Mouse (Mus musculus) liver, embryonic 13.5 days (tissue): ENCODE measurements around the gene 1700016H13Rik. TPM values are rescaled to one million over a fixed set of nuclear protein-coding genes. Genes with fewer than 3 reads are reported as not detected.

ENCODE experiments used
- ATAC-seq: fragments of 200-750 bp; cut with Nextera tagmentation; 2 replicates; pipeline ENCODE4 v1.8.0; 2017; ENCODE audit warnings: low read depth, mild to moderate bottlenecking, moderate number of reproducible peaks, moderate library complexity
- DNase-seq: peaks from one replicate; pipeline ENCODE4 v3.0.0; 2022
- H3K27ac ChIP-seq: fragments of 300-500 bp; sonication (generic); 2 replicates; pipeline ENCODE4 v1.5.1; 2015; ENCODE audit warnings: moderate library complexity, mild to moderate bottlenecking, inconsistent platforms
- H3K27me3 ChIP-seq: fragments of 300-500 bp; sonication (generic); 2 replicates; pipeline ENCODE4 v1.6.1; 2015; ENCODE audit warnings: mild to moderate bottlenecking, inconsistent platforms
- H3K36me3 ChIP-seq: fragments of 300-500 bp; sonication (generic); 2 replicates; pipeline ENCODE4 v1.6.1; 2015; ENCODE audit warnings: mild to moderate bottlenecking, inconsistent platforms
- H3K4me1 ChIP-seq: fragments of 300-500 bp; sonication (generic); replicated peaks from 2 replicates; pipeline ENCODE4 v1.6.1; 2015; ENCODE audit warnings: inconsistent platforms
- H3K4me2 ChIP-seq: fragments of 300-500 bp; sonication (generic); 2 replicates; pipeline ENCODE4 v1.6.1; 2015; ENCODE audit warnings: inconsistent platforms, mild to moderate bottlenecking, moderate library complexity
- H3K4me3 ChIP-seq: fragments of 300-500 bp; sonication (generic); replicated peaks from 2 replicates; pipeline ENCODE4 v1.5.1; 2015; ENCODE audit warnings: mild to moderate bottlenecking, inconsistent platforms
- H3K9ac ChIP-seq: fragments of 300-500 bp; sonication (generic); 2 replicates; pipeline ENCODE4 v1.6.1; 2015; ENCODE audit warnings: mild to moderate bottlenecking, inconsistent platforms
- H3K9me3 ChIP-seq: fragments of 300-500 bp; sonication (generic); replicated peaks from 2 replicates; pipeline ENCODE4 v1.6.1; 2016; ENCODE audit warnings: inconsistent platforms
- WGBS: fragments of 180-500 bp; shearing (Covaris S2); methylation state at CpG from one replicate; pipeline ENCODE4 v1.1.7; 2015; ENCODE audit not compliant: insufficient replicate concordance; 5-methylcytosine and 5-hydroxymethylcytosine counted together
- polyA plus RNA-seq: library from polyadenylated mRNA; unstranded; fragments of >200 nt; fragmentation: Nextera tagmentation; extraction: Ambion mirVana; gene quantifications from 2 replicates; pipeline ENCODE4 v1.2.1, GENCODE M21; 2015

1700016H13Rik gene
- 0.09 TPM in 2 replicates for polyA plus RNA-seq

GRCm38 (mm10) chr5:103655346-103656118, at the start of gene 1700016H13Rik:
Gene 1700016H13Rik, minus strand, starts transcription at chr5:103656010.
- WGBS = 1% methylated on average over 54 of the region's 56 CpGs
- H3K4me1 ChIP-seq = peaks cover 9% of the 10 kb centered on the region
- peak within 1 kb of the TSS; percentile 61 for H3K9ac ChIP-seq
- peak within 1 kb of the TSS; percentile 62 for H3K4me3 ChIP-seq
- H3K36me3 ChIP-seq = no peaks in the 10 kb centered on the region
- DNase-seq (peak; percentile 59), ATAC-seq (peak; percentile 83)
- peak within 1 kb of the TSS; percentile 88 for H3K4me2 ChIP-seq
- no peak within 1 kb of the TSS for H3K27ac ChIP-seq
- H3K9me3 ChIP-seq = no peaks in the 10 kb centered on the region
- peaks cover 5% of the 10 kb centered on the region; the same call in 1 of the 2 replicates for H3K27me3 ChIP-seq

GRCm38 (mm10) chr5:103705331-103705730, 49.5 kb upstream of the 1700016H13Rik start:
- ATAC-seq (no peak), DNase-seq (no peak)
- Histone ChIP-seq H3K4me2 (no peak overlapping the region), H3K9ac (no peak overlapping the region), H3K27me3 (peaks cover 8% of the 10 kb centered on the region; the same call in 1 of the 2 replicates), H3K36me3 (no peaks in the 10 kb centered on the region), H3K9me3 (no peaks in the 10 kb centered on the region), H3K27ac (no peak overlapping the region), H3K4me3 (no peak overlapping the region), H3K4me1 (peaks cover 11% of the 10 kb centered on the region)
- WGBS = 81% methylated on average over 4 of the region's 4 CpGs

GRCm38 (mm10) chr5:103702527-103702926, 46.7 kb upstream of the 1700016H13Rik start:
- no peak overlapping the region for H3K4me2 ChIP-seq
- no peak for ATAC-seq
- no peaks in the 10 kb centered on the region; the same call in 1 of the 2 replicates for H3K4me1 ChIP-seq
- WGBS = 36% methylated on average over 6 of the region's 6 CpGs
- H3K27ac ChIP-seq = no peak overlapping the region
- H3K9me3 ChIP-seq = no peaks in the 10 kb centered on the region
- peaks cover 18% of the 10 kb centered on the region for H3K27me3 ChIP-seq
- DNase-seq = no peak
- H3K4me3 ChIP-seq = no peak overlapping the region
- H3K9ac ChIP-seq = no peak overlapping the region
- H3K36me3 ChIP-seq = no peaks in the 10 kb centered on the region

GRCm38 (mm10) chr5:103701466-103701865, 45.7 kb upstream of the 1700016H13Rik start:
- Histone ChIP-seq H3K9ac (no peak overlapping the region), H3K4me3 (no peak overlapping the region), H3K4me1 (no peaks in the 10 kb centered on the region; the same call in 1 of the 2 replicates), H3K27ac (no peak overlapping the region), H3K36me3 (no peaks in the 10 kb centered on the region), H3K9me3 (no peaks in the 10 kb centered on the region), H3K4me2 (no peak overlapping the region), H3K27me3 (peaks cover 27% of the 10 kb centered on the region)
- ATAC-seq (no peak), DNase-seq (no peak)
- 60% methylated on average over 3 of the region's 3 CpGs for WGBS

- DNase-seq (no peak), ATAC-seq (no peak)
- Histone ChIP-seq H3K4me2 (no peak overlapping the region), H3K4me1 (no peaks in the 10 kb centered on the region), H3K27me3 (peaks cover 33% of the 10 kb centered on the region), H3K36me3 (no peaks in the 10 kb centered on the region), H3K9me3 (no peaks in the 10 kb centered on the region), H3K4me3 (no peak overlapping the region), H3K9ac (no peak overlapping the region), H3K27ac (no peak overlapping the region)
- 62% methylated on average over 2 of the region's 2 CpGs for WGBS
These were observed 44.9 kb upstream of the 1700016H13Rik start for GRCm38 (mm10) chr5:103700661-103701060.

GRCm38 (mm10) chr5:103699537-103699936, 43.7 kb upstream of the 1700016H13Rik start:
- H3K9me3 ChIP-seq = no peaks in the 10 kb centered on the region
- no peak overlapping the region for H3K4me2 ChIP-seq
- H3K4me1 ChIP-seq = no peaks in the 10 kb centered on the region
- H3K36me3 ChIP-seq = no peaks in the 10 kb centered on the region
- DNase-seq (no peak), ATAC-seq (no peak)
- H3K9ac ChIP-seq = no peak overlapping the region
- no peak overlapping the region for H3K4me3 ChIP-seq
- H3K27ac ChIP-seq = no peak overlapping the region
- WGBS = 45% methylated on average over 4 of the region's 4 CpGs
- peaks cover 44% of the 10 kb centered on the region for H3K27me3 ChIP-seq

- WGBS = 62% methylated on average over 4 of the region's 4 CpGs
- ATAC-seq (no peak), DNase-seq (no peak)
- peaks cover 3% of the 10 kb centered on the region for H3K4me1 ChIP-seq
- H3K27ac ChIP-seq = no peak overlapping the region
- H3K4me3 ChIP-seq = no peak overlapping the region
- no peak overlapping the region for H3K4me2 ChIP-seq
- no peaks in the 10 kb centered on the region for H3K36me3 ChIP-seq
- H3K27me3 ChIP-seq = peaks cover 54% of the 10 kb centered on the region
- H3K9ac ChIP-seq = no peak overlapping the region
- no peaks in the 10 kb centered on the region for H3K9me3 ChIP-seq
These were observed 42.8 kb upstream of the 1700016H13Rik start for GRCm38 (mm10) chr5:103698577-103698976.

- WGBS = 55% methylated on average over 5 of the region's 5 CpGs
- peaks cover 59% of the 10 kb centered on the region for H3K27me3 ChIP-seq
- no peak overlapping the region for H3K4me3 ChIP-seq
These were observed 42.2 kb upstream of the 1700016H13Rik start for GRCm38 (mm10) chr5:103697875-103698491.

GRCm38 (mm10) chr5:103694094-103694493, 38.3 kb upstream of the 1700016H13Rik start:
- H3K27me3 ChIP-seq = peaks cover 62% of the 10 kb centered on the region
- no peak for ATAC-seq
- no peak overlapping the region for H3K27ac ChIP-seq
- H3K4me1 ChIP-seq = peaks cover 24% of the 10 kb centered on the region
- no peaks in the 10 kb centered on the region for H3K36me3 ChIP-seq
- H3K9me3 ChIP-seq = no peaks in the 10 kb centered on the region
- no peak overlapping the region for H3K9ac ChIP-seq
- no peak for DNase-seq
- peak overlapping the region; percentile 92 for H3K4me2 ChIP-seq
- no peak overlapping the region; the same call in 1 of the 2 replicates for H3K4me3 ChIP-seq
- 51% methylated on average over 6 of the region's 6 CpGs for WGBS

More at GRCm38 (mm10) chr5:103697875-103698491, 42.2 kb upstream of the 1700016H13Rik start:
- no peak overlapping the region for H3K4me2 ChIP-seq
- DNase-seq = no peak
- no peaks in the 10 kb centered on the region for H3K36me3 ChIP-seq
- H3K27ac ChIP-seq = no peak overlapping the region
- ATAC-seq = no peak
- no peak overlapping the region for H3K9ac ChIP-seq
- no peaks in the 10 kb centered on the region for H3K9me3 ChIP-seq
- H3K4me1 ChIP-seq = peaks cover 9% of the 10 kb centered on the region

GRCm38 (mm10) chr5:103693041-103693641, 37.3 kb upstream of the 1700016H13Rik start:
- Histone ChIP-seq H3K9me3 (no peaks in the 10 kb centered on the region), H3K4me1 (peaks cover 24% of the 10 kb centered on the region), H3K36me3 (no peaks in the 10 kb centered on the region), H3K4me3 (peak overlapping the region; percentile 72), H3K4me2 (peak overlapping the region; percentile 92), H3K9ac (peak overlapping the region; percentile 72), H3K27ac (no peak overlapping the region), H3K27me3 (peaks cover 60% of the 10 kb centered on the region)
- whole genome bisulfite sequencing = 2% methylated on average over 28 of the region's 28 CpGs
- DNase-seq (no peak), ATAC-seq (no peak)

GRCm38 (mm10) chr5:103692531-103693040, 36.8 kb upstream of the 1700016H13Rik start:
- Histone ChIP-seq H3K4me1 (peaks cover 24% of the 10 kb centered on the region), H3K36me3 (no peaks in the 10 kb centered on the region), H3K4me3 (peak overlapping the region; percentile 72), H3K4me2 (peak overlapping the region; percentile 92), H3K27me3 (peaks cover 57% of the 10 kb centered on the region), H3K9ac (peak overlapping the region; percentile 72), H3K9me3 (no peaks in the 10 kb centered on the region), H3K27ac (no peak overlapping the region)
- DNase-seq (no peak), ATAC-seq (peak; percentile 29; the same call in 1 of the 2 replicates)
- WGBS = 1% methylated on average over 34 of the region's 34 CpGs
